Mouse (Mus musculus) layer of hippocampus, adult 11-12 months (tissue): ENCODE data around the gene Slc2a13.
A peak's percentile ranks its signal among the peaks of the same experiment; 100 is the strongest.

Experiments used
- DNase-seq: peaks from one replicate; pipeline ENCODE4 v3.0.0; 2022; ENCODE audit warnings: low spot score

The Slc2a13 gene

DNA sequence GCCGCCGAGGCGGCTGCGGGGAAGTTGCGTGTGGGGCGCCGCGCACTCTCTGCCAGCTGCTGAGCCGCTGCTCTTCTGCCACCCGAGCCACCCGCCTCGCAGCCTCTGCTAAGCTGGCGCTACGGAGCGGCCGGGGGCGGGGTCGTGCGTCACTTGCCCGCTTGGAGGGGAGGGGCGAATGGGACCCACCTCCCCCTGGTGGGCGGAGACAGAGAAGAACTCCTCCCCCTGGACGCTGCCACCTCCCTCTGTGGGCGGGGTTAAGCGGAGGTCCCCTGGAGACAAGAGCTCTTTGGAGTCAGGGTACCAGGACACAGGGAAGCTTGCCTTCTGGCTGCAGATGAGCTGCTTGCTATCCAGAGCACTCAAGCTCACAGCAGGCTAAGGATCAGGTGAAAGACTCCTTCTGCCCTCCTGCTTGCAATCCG lies at the start of gene Slc2a13:
Gene Slc2a13, minus strand, starts transcription at position 151 of the 428 bp plus-strand sequence.
- peak; percentile 86 for DNase-seq

DNA sequence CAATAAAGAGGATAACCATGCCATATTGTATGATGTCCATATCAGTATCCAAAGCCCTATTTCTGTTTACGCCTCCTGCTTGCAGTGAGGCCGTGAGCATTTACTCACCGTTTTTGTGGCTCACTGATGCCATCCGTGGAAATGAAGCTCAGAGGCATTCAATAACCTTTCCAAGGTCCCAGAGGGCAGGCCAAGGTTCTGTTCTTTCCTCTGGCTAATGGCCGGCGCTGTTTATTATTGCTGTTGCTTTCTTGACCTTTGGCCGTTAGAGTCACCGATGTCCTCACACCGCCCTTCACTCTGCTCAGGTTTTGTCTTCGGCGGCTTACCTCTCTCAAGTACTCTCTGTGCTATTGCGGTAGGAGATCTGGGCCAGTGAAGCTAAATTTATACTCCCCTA lies 43.0 kb upstream of the Slc2a13 start:
- no peak for DNase-seq

DNA sequence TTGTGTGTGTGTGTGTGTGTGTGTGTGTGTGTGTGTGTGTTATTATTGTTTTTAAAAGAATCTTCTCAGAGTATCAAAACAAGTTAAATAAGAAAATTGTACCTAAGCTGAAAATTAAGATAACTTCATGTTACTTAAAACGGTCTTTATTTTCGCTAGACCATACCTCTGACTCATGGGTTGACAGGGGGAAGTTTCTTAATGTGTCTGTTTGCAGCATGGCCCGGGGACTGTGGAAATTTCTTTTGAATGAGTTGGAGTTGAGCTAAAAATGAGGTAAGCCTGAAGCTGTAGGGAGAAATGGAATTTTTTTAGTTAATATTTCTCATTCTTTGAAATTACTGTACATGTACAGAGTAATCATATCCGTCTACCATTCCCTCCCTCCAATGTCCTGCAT lies 42.5 kb upstream of the Slc2a13 start:
- no peak for DNase-seq

DNA sequence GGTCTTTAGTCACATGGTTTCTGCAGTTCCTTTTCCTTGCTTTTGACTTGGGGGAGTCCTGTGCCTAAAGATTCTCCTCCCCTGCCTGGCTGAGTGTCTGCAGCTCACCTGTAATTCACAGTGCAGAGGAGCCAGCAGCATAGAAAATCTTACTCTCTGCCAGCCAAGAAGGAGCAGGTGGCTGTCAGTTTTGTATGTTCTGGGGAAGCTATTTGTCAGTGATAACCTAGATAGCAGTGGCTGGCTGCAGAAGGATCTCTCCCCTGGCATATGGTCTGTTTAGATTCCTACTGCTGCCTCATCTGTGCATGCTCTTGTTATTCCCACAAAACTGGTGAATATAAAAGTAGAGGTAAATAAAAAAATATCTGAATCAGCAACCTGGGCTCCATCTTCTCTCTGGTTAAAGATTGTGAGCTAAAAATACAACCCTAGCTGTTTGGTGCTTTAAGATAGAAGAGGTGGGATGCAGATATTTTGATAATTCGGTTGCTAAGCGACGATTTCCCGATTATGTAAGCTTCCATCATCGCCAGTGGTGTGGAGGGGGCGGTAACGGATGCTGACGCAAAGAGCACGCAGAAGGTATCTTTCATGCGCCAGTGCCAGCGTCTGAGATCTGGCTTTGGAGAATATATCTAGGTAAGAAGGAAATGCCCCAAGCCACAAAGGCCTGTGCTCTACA lies 41.1 kb upstream of the Slc2a13 start:
- DNase-seq, result peak; percentile 72

DNA sequence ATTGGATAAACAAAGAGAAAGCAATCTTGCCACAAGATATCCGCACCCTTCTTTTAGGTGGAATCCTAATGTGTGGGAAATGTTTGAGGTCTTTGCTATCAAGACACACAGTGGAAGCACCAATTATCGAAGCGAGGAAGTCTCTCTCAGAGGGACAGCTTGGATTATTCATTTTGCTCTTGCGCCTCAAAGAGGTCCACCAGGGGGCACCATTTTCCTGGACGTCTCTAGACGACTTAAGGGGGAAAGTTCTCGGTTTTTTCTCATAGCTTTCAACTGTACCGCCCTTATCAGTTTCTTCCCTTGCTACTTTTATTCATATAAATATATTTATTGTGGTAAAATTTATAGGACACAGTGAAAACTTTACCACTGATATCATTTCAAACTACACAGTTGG lies 36.7 kb upstream of the Slc2a13 start:
- DNase-seq, result peak; percentile 52

DNA sequence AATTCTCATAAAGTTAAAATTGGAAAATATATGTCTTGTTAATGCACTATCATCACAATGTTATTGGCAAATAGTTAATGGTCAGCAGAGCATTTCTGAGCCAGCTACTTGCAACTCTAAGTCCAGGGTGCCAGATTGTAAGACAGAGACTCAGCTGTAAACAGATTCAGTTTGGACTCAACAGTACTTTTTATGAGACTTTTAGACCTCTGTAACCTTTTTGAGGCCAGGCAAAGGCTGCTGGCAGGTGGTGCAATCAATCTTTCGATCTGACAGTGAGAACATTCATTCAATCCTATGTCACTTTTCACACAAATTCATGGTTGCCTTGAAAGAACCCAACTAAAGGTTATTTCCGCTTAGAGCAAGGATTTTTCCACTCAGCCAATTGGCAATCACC lies 35.8 kb upstream of the Slc2a13 start:
- DNase-seq, result no peak

DNA sequence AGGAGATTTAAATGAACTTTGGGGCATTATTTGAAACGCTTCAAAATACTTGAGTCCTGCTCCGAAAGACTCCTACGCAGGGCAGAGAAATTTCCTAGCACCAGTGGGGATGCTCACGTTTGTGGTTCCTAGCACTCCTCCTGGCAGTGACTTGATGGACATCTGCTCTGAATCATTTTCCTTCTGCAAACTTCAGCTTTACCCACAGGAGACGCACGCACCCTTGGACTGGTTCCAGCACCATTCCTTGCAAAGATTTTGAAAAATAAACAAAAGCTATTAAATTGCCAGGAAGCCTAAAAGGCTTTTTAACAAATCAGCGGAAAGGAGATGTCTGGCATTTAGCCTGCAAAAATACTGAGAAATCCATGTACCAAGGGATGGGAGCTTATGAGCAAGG lies 28.1 kb upstream of the Slc2a13 start:
- DNase-seq, result peak; percentile 43

DNA sequence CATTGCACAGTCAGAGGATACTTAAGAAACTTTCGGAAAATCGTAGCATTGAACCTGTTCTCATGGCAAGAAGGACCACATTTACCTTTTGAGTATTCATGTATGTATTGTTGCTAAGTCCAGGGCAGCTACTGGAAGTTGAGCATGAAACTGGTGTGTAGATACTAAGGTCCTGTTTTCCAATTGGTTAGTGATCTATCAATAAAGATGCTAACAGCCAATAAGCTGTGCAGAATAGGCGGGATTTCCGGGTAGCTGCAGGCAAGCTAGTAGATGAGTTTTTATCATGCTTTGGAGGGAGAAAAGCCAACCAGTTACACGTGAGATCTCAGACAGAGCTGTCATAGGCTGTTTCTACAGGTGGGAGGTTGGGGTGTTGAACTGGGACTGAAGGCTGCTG lies 24.2 kb upstream of the Slc2a13 start:
- no peak for DNase-seq

DNA sequence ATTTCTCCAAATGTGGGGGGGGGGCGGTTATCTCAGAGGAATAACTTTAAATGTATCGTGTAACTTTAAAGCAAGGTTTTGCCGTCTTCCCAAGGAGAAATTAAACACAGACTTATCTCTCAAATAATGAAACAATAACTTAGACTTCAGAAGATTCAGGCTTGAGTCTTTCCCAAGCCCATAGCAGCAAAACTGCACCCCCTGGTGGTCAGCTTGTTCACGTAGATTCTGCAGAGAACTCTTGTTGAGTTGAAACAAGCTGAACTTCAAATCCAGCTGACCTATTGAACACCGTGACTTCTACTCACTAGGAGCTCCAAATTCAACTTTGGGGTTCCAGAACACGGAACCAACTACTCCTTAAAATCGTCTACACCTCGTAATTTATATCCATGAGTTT lies 1.4 kb upstream of the Slc2a13 start:
- peak; percentile 86 for DNase-seq

DNA sequence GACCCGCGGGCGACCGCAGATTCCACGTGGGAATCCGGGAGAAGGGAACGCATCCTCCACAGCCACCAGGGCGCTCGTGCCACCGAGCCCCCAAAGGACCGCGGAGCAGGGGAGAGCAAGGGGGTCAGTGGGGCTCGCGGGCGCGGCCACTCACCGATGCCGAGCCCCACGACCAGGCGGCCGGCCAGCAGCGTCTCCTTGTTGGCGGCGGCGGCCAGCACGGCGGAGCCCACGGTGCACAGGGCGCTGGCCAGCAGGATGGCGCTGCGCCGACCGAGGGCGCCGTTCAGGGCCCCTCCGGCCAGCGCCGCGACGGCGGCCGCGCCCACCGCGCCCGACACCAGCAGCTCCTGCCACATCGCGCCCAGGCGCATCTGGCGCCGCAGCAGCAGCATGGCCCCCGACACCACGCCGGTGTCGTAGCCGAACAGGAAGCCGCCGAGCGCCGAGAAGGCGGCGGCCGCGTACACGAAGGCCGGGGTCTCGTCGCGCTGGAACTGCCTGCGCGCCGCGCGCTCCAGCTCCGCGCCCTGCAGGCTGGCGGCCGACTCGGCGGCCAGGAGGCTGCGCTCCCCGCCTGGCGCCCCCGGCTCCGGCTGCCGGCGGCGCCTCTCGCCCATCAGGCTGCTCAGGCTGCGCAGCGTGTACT lies 516 bp downstream of the Slc2a13 start:
- DNase-seq, result no peak

DNA sequence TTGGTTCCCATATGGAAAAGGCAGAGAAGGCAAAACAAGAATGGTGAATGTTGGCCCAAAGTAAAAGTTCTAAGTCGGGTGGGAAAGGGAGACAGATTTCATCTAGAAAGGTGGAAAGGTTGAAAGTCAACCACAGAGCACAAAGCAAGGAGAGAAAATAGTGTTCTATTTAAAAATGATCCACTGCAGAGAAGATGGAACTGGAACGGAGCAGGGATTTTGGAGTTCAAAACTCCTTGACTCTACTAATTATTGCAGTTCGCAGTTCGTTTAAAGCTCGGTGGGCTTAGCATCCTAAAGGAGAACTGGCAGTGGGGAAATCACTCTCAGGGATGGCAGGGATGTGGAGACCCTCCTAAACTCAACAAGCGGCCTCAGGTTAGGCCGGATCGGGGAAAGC lies 1.1 kb downstream of the Slc2a13 start:
- no peak for DNase-seq

DNA sequence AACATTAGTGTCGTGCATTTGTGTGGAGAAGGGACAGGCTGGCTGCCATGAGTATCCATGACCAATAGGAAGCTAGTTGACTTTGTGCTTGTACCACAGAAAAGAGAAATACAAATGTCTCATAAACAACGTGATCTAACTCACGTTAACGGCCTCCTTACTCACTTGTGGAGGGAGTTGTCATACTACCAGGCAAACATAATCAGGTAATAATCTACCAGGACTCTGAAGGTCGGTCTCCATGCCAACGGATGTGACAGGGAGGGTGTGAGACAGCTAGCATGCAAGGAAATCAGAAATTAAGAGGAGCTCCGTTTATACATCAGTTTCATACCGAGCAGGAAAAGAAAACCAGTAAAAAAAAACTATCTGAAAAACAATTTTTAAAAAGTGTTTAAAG lies 6.3 kb downstream of the Slc2a13 start:
- no peak for DNase-seq

DNA sequence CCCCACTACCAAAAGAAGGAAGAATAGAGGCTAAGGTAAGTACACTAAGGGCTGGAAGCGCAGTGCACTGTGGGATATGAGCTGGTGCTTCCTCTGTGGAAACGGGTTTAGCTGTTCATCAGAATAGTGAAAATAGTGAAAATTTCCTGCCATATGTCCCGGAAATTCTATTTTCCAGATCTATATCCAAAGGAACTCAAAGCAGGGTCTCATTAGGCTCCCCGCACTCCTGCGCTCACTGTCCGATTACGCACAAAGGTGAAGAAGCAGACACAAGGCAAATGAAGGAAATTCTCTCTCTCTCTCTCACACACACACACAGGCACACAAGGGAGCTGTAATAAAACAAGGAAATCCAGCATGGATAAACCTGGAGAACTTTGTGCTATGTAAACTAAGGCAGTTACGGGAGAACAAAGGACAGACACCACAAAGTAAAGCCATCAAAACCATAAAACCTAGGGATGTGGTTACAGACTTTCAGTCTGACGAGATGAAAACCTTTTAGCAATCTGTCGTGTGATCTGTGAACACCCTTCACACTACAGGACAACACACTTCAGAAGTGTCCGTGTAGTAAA lies 7.9 kb downstream of the Slc2a13 start:
- no peak for DNase-seq

DNA sequence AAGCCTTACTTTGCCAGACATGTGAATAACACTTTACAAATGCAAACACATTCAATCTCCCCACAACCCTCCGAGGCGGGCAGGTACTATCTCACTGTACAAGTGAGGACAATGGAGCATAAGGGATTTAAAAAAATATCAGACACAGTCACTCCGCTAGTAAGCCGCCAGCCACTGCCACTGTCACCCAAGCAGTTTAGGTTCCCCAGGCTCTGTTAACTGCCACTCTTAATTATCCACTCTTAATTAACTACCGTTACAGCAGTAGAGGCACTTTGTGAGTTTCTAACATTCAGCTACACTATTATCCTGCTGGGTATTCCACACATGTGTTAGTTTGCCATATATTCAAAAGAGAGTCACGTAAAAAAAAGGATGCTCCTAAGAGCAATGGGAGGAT lies 11.3 kb downstream of the Slc2a13 start:
- DNase-seq, result no peak

DNA sequence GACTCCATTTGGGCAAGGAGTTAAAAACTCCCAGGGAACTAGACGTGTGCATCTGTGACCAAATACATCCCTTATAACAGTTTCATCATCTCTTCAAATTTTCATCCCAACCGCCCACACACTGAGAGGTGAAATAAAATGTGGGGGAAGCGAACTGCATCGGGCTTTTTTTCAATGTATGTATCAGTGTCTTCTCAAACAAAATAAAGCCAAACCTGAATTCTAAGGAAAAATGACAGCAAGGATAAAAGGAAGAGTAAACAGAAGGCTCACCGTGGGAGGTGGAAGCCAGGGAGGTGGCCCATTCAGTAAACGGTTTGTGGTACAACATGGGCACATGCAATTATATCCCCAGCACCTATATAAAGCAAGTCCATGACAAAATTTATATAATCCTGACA lies 17.7 kb downstream of the Slc2a13 start:
- no peak for DNase-seq

DNA sequence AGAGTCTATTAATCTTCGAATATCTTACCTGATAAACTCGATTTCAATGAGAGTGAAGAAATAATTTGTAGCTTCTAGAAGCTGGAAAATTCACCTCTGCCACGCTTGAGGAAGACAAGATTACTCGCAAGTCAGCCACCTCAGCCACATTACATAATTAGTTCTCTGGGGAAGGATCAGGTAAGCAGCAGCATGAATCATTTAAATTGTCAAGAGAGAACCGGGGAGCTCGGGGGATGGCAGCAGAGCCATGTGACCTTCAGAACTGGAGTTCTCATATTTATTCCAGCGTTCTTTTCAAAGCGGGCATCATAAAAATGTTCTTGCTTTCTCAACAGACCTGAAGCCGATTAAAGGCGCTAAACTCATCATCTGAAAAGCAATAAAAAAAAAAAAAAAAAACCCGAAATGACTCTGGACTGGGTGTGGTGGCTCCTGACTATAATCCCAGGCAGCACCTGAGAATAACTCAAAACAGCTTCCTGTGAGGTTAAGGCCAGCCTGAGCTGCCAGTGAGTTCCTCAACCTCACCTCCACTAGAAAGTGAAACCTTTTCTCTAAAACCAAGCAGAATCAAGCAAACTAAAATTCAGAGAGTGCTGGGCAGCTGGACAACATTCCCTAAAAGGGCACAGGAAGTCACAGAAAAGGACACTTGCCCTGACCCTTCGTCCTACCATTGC lies 24.3 kb downstream of the Slc2a13 start:
- DNase-seq, result no peak

DNA sequence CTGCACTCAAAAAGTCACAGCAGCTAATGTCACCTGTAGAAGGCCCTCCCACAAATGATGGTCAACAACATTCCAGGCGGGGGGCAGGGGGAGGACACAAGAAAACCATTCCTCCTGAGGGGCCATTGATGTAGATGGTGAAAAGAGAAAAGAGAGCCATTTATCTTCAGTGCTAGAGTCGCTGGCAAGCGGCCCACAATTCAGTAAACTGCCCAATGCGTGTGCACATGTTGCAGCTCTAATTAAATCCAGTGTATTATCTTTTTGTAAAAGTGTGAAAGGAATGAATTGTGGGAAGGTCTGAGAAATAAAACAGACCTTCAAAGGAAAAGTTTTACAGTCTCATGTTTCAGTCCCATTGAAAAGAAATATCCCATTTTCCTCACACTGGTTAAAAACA lies 28.5 kb downstream of the Slc2a13 start:
- DNase-seq, result no peak

DNA sequence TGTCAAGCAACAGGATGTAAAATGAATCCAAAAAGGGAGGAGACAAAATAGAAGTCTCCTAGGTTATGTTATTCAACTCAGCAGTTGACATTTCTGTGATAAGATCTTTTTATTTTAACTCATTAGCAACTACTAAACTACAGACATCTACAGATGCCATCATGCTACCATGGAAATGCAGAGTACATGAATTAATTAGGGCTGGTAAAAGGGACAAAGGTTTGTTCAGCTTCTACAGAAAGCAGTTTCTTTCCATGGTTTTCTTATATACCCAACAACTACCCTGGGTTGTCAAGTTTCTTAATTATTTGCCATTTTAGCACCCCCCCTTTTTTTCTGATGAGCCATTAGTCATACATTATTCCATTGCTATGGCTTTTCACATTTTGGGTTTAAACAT lies 34.6 kb downstream of the Slc2a13 start:
- no peak for DNase-seq

DNA sequence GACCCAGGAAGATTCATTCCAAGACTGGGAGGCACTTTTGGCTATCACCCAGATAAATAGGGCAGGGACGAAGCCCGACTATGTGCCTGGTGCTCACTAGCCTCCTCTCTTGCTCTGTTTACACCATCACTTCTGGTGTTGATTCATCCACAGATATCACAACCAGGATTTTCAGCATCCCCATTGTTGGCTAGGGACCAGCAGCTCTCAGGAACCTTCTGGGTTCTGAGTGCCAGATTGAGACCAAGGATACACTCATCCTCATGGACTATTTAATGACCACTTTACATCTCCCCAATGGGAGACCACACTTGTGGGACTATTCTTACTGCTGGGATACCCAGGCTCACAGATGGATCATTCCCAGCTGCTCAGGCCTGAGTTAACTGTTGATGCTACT lies 46.2 kb downstream of the Slc2a13 start:
- no peak for DNase-seq

DNA sequence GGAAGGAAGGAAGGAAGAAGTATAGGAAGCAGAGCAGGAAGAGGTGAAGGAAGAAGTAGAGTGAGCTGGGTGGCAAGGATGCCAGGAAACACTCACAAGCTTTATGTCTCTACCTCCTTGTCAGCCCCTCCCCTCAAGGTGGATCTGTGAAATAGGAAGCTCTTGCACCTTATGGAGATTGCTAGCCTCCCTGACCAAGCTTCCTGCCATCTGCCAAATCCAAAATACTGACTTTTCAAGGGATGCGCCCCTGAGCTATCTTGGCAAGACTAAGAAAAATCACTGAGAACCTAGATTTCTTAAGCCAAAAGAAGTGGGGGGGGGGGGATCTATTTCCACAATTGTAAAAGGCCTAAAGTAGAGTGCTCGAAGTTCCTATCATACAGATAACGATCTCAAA lies 46.9 kb downstream of the Slc2a13 start:
- no peak for DNase-seq

DNA sequence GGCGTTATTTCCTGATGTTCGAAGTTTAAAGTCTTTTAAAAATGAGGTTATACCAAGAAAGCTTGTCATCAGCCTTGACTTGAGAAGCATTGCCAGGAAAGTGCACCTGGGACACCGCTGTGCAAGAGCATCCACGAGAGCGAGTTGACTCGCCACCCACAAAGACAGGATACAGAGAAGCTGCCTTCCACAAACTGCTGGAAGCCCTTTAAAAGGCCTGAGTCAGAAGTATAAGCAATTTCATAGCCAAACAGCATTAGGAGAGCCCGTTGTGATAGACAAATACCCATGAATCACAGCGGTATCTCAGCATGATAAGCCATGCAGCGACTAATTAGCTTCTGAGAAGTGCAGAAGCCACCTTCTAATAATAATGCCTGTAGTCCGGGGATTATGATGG lies 48.6 kb downstream of the Slc2a13 start:
- DNase-seq, result no peak

DNA sequence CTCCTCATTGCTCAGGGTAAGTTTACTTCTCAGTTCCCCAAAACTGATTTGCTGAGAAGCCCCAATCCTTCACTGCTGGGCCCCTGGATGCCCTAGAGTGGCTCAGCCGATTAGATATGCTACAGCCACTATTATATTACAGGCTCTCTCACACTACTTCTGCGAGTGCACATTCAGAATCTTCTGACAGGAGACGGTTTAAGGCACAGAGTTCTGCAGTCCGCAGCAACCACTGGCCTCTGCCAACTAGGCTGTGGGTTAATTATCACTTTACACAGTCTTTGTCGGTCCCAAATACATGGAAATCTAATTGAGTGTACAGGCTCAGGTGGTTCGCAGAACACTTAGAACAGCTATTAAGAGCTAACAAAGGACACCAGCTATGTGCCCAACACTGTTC lies 69.8 kb downstream of the Slc2a13 start:
- DNase-seq, result no peak

DNA sequence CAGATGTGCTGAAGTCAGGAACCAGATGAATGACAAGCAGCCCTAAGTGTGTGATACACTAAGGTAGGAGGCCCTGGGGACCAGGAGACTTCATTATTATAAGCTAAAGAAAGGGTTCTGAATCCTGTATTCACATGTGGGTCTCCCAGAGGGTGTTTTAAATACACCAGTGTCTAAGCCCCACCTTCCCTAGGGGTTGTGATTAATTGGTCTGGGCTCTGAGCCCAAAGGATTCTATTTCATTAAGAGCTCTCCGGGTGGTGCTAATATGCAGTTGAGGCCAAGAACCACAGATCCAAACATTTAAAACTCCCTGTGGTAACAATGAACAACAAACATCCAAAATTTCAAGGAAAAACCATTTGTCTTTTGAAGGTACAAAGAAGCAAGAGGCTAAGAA lies 70.4 kb downstream of the Slc2a13 start:
- DNase-seq, result peak; percentile 37
